Mouse (Mus musculus) embryonic facial prominence, embryonic 14.5 days (tissue): Measurements from ENCODE around the gene Cdyl. TPM values are rescaled to one million over a fixed set of nuclear protein-coding genes. Genes with fewer than 3 reads are reported as not detected.

Source experiments
- ATAC-seq: fragments of 200-750 bp; cut with Nextera tagmentation; 2 replicates; pipeline ENCODE4 v1.8.0; 2017; ENCODE audit warnings: low read depth, moderate number of reproducible peaks, moderate TSS enrichment
- DNase-seq: peaks from one replicate; pipeline ENCODE4 v3.0.0-alpha.2; 2015; ENCODE audit warnings: low spot score
- H3K27ac ChIP-seq: fragments of 300-500 bp; sonication (generic); replicated peaks from 2 replicates; pipeline ENCODE4 v1.5.1; 2014; ENCODE audit warnings: low read depth, mild to moderate bottlenecking, low read length, moderate library complexity
- H3K27me3 ChIP-seq: fragments of 300-500 bp; sonication (generic); replicated peaks from 2 replicates; pipeline ENCODE4 v1.6.1; 2014; ENCODE audit warnings: low read length; ENCODE audit not compliant: control insufficient read depth, insufficient read depth
- H3K36me3 ChIP-seq: fragments of 300-500 bp; sonication (generic); 2 replicates; pipeline ENCODE4 v1.6.1; 2014; ENCODE audit warnings: low read length, mixed read lengths; ENCODE audit not compliant: control insufficient read depth, insufficient read depth
- H3K4me1 ChIP-seq: fragments of 300-500 bp; sonication (generic); 2 replicates; pipeline ENCODE4 v1.6.1; 2014; ENCODE audit warnings: antibody characterized with exemption, low read length; ENCODE audit not compliant: control insufficient read depth, insufficient read depth
- H3K4me2 ChIP-seq: fragments of 300-500 bp; sonication (generic); 2 replicates; pipeline ENCODE4 v1.6.1; 2014; ENCODE audit warnings: low read depth, mild to moderate bottlenecking, low read length, moderate library complexity, mixed read lengths
- H3K4me3 ChIP-seq: fragments of 300-500 bp; sonication (generic); 2 replicates; pipeline ENCODE4 v1.5.1; 2014; ENCODE audit warnings: low read depth, mild to moderate bottlenecking, low read length
- H3K9ac ChIP-seq: fragments of 300-500 bp; sonication (generic); 2 replicates; pipeline ENCODE4 v1.6.1; 2014; ENCODE audit warnings: low read depth, mild to moderate bottlenecking, low read length, moderate library complexity, mixed read lengths
- H3K9me3 ChIP-seq: fragments of 300-500 bp; sonication (generic); 2 replicates; pipeline ENCODE4 v1.6.1; 2016; ENCODE audit warnings: low read length; ENCODE audit not compliant: control insufficient read depth
- WGBS: fragments of 180-500 bp; shearing (Covaris S2); extraction: QIAGEN DNeasy Blood & Tissue Kit; methylation state at CpG from one replicate; pipeline ENCODE4 v1.1.7; 2014; 5-methylcytosine and 5-hydroxymethylcytosine counted together
- polyA plus RNA-seq: library from polyadenylated mRNA; unstranded; fragments of >200 nt; fragmentation: Nextera tagmentation; extraction: Ambion mirVana; gene quantifications from 2 replicates; pipeline ENCODE4 v1.2.1, GENCODE M21; 2014

The Cdyl gene
- polyA plus RNA-seq, 1 experiment from 2014 or later: 17.5 TPM

DNA sequence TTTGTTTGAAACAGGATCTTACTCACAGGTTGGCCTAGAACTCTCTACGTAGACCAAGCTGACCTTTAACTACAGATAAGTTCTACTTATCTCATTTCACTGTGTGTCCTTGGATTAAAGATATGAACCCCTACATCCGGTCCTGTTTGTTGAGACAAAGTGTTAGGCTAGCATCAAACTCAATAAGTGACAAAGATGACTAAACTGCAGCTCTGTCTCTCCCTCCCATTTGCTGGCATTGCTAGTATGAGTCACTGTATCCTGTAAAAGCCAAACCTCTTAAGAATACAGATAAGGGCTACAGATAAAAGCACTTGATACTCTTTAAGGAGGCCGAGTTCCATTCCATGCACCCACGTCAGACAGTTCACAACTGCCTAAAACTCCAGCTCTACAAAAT lies 72.5 kb downstream of the Cdyl start:
- H3K27me3 ChIP-seq: no peaks in the 10 kb centered on the region
- H3K36me3 ChIP-seq: no peaks in the 10 kb centered on the region
- H3K4me1 ChIP-seq: no peaks in the 10 kb centered on the region
- ATAC-seq (no peak), DNase-seq (no peak)
- 89% methylated on average over 4 of the region's 4 CpGs for WGBS
- no peak overlapping the region for H3K27ac ChIP-seq
- H3K9ac ChIP-seq: no peak overlapping the region
- no peak overlapping the region for H3K4me2 ChIP-seq
- no peak overlapping the region for H3K4me3 ChIP-seq
- no peaks in the 10 kb centered on the region for H3K9me3 ChIP-seq

DNA sequence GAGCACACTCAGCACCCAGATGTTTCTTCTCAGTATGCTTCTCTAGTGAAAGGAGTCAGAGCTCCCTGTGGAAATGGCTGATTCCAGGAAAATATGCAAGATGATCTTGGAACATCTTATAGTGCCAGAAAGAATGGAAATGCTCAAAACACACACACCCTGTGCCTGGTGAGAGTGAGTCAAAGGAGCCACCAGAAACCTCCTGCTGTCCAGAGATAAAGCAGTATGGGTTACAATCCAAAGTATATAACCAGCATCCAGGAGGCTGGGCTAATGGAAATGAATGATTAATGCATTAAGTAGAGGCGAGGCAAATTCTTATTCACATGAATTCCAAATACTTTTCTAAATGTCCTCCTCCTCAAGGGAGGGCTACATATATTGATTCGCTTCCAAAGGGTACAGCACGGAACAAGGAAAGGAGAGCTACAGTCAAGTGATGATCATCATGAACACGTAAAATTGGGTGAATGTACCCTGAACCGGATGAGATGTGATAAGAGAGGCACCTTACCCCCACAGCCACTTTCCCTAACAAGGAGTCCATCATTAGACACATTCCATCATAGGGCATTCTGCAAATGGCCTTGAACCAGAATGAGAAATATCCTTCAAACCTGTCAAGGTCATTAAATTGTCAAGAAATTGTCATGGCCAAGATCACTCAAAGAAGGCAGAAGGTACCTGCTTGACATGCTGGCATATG lies 73.4 kb downstream of the Cdyl start:
- WGBS: 91% methylated on average over 5 of the region's 5 CpGs
- ATAC-seq: no peak
- Histone ChIP-seq H3K9me3 (no peaks in the 10 kb centered on the region), H3K4me3 (no peak overlapping the region), H3K27me3 (0 out of 2 replicates have a peak, but pooled peaks cover 3% of the 10 kb centered on the region), H3K4me1 (no peaks in the 10 kb centered on the region), H3K9ac (no peak overlapping the region), H3K4me2 (no peak overlapping the region), H3K27ac (no peak overlapping the region), H3K36me3 (no peaks in the 10 kb centered on the region)
- no peak for DNase-seq

DNA sequence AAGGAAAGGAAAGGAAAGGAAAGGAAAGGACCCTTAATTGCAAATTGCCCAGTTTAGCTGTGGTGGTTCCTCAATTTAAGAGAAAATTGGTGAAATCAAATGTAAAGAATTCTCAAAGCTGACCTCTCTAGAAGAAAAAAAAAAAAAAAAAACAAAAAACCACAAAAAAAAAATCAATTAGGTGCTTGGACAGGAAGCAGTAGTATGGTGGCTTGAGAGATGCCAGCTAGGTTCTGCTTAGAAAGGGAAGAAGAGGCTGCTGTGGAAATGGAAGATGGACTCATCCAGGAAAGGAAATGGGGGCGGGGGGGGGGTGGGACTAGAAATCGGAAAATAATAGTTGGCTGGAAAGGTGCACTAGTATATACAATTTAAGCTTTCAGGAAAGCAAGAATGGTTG lies 77.9 kb downstream of the Cdyl start:
- no peak for ATAC-seq
- Histone ChIP-seq H3K9ac (no peak overlapping the region), H3K4me2 (no peak overlapping the region), H3K36me3 (no peaks in the 10 kb centered on the region), H3K4me1 (0 out of 2 replicates have a peak, but pooled peaks cover 2% of the 10 kb centered on the region), H3K27me3 (peaks cover 30% of the 10 kb centered on the region), H3K4me3 (no peak overlapping the region), H3K27ac (no peak overlapping the region), H3K9me3 (no peaks in the 10 kb centered on the region)
- 35% methylated on average over 2 of the region's 2 CpGs for WGBS
- DNase-seq: no peak

GRCm38 (mm10) chr13:35738210-35738609 lies 78.6 kb downstream of the Cdyl start:
- no peak overlapping the region for H3K9ac ChIP-seq
- H3K36me3 ChIP-seq: no peaks in the 10 kb centered on the region
- DNase-seq (no peak), ATAC-seq (no peak)
- no peak overlapping the region for H3K27ac ChIP-seq
- H3K4me3 ChIP-seq: no peak overlapping the region
- 0 out of 2 replicates have a peak, but pooled peaks cover 6% of the 10 kb centered on the region for H3K4me1 ChIP-seq
- no peak overlapping the region for H3K4me2 ChIP-seq
- WGBS: 21% methylated on average over 2 of the region's 2 CpGs
- peaks cover 30% of the 10 kb centered on the region for H3K27me3 ChIP-seq
- H3K9me3 ChIP-seq: no peaks in the 10 kb centered on the region

DNA sequence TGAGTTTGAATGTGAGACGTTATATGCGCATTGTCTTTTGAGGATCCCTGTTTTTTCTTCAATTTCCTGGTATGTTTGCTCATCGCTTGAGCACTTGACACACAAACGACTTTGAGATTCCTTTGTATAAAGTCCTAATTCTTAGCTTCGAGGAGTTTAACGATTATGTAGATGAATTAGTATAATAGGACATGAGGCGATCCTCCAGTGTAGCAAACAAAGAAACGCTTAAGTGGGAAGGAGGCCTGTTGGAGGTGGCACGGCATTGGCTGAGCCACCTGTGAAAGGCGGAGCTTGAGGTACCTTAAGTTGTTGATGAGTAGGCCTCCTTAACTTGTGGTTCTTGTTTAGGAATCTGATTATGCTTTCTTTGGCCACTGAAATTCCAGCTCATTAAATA lies 79.8 kb downstream of the Cdyl start:
- Histone ChIP-seq H3K36me3 (no peaks in the 10 kb centered on the region), H3K27me3 (peaks cover 30% of the 10 kb centered on the region), H3K27ac (no peak overlapping the region), H3K9me3 (no peaks in the 10 kb centered on the region), H3K4me1 (peaks cover 11% of the 10 kb centered on the region; the same call in 1 of the 2 replicates), H3K9ac (no peak overlapping the region), H3K4me3 (no peak overlapping the region), H3K4me2 (no peak overlapping the region)
- 21% methylated on average over 10 of the region's 10 CpGs for WGBS
- no peak for DNase-seq
- no peak for ATAC-seq

GRCm38 (mm10) chr13:35740301-35741039 lies 80.8 kb downstream of the Cdyl start:
- DNase-seq: peak; percentile 68
- WGBS: 3% methylated on average over 20 of the region's 61 CpGs
- H3K27ac ChIP-seq: peak overlapping the region; percentile 64; the same call in 1 of the 2 replicates

GRCm38 (mm10) chr13:35741040-35741619 lies 81.5 kb downstream of the Cdyl start:
- ATAC-seq (peak; percentile 95), DNase-seq (peak; percentile 97)
- WGBS: 0% methylated on average over 13 of the region's 68 CpGs
- Histone ChIP-seq H3K4me3 (peak overlapping the region; percentile 92), H3K4me1 (peaks cover 11% of the 10 kb centered on the region; the same call in 1 of the 2 replicates), H3K4me2 (peak overlapping the region; percentile 68), H3K9ac (peak overlapping the region; percentile 93), H3K36me3 (no peaks in the 10 kb centered on the region), H3K27ac (peak overlapping the region; percentile 87), H3K27me3 (peaks cover 30% of the 10 kb centered on the region), H3K9me3 (peaks cover 5% of the 10 kb centered on the region)

More at GRCm38 (mm10) chr13:35740301-35741039, 80.8 kb downstream of the Cdyl start:
- Histone ChIP-seq H3K27me3 (peaks cover 30% of the 10 kb centered on the region), H3K9ac (peak overlapping the region; percentile 56), H3K4me1 (peaks cover 11% of the 10 kb centered on the region; the same call in 1 of the 2 replicates), H3K36me3 (no peaks in the 10 kb centered on the region), H3K9me3 (no peaks in the 10 kb centered on the region), H3K4me3 (peak overlapping the region; percentile 92), H3K4me2 (peak overlapping the region; percentile 68)
- ATAC-seq: peak; percentile 79

- peak; percentile 75 for ATAC-seq
- Histone ChIP-seq H3K27ac (peak overlapping the region; percentile 87), H3K4me3 (peak overlapping the region; percentile 92), H3K4me1 (peaks cover 11% of the 10 kb centered on the region; the same call in 1 of the 2 replicates), H3K9ac (peak overlapping the region; percentile 93), H3K27me3 (peaks cover 30% of the 10 kb centered on the region), H3K9me3 (peaks cover 12% of the 10 kb centered on the region), H3K4me2 (peak overlapping the region; percentile 68), H3K36me3 (peaks cover 4% of the 10 kb centered on the region; the same call in 1 of the 2 replicates)
- 1% methylated on average over 44 of the region's 93 CpGs for WGBS
- peak; percentile 41 for DNase-seq
Observed at GRCm38 (mm10) chr13:35741620-35742421, 82.2 kb downstream of the Cdyl start.
